Mouse (Mus musculus) urinary bladder, postnatal 4 days (tissue): ENCODE measurements at regions not wholly inside any gene's neighbourhood (a gene's known extent, or its start where the extent isn't known, plus 50 kb on each side); places are given as distances from the start of the nearest gene placed in this dataset.

Source experiments
- DNase-seq, 2 experiments: peaks; one replicate each; pipeline ENCODE4 v3.0.0; 2021 to 2022; ENCODE audit warnings: low spot score in 2 of 2

GRCm38 (mm10) chr3:143947079-143947937, 257.7 kb downstream of the Lmo4 start:
- no peak for DNase-seq

GRCm38 (mm10) chr3:143939068-143939709, 265.8 kb downstream of the Lmo4 start:
- no peak for DNase-seq

GRCm38 (mm10) chr3:143925322-143925721, 279.7 kb downstream of the Lmo4 start:
- no peak for DNase-seq

GRCm38 (mm10) chr3:143919744-143920143, 285.3 kb downstream of the Lmo4 start:
- DNase-seq, result no peak

GRCm38 (mm10) chr3:143914341-143915217, 290.4 kb downstream of the Lmo4 start:
- DNase-seq, result no peak

- no peak for DNase-seq
Measured at GRCm38 (mm10) chr3:143913044-143913574, 291.9 kb downstream of the Lmo4 start.

GRCm38 (mm10) chr3:143912433-143912832, 292.6 kb downstream of the Lmo4 start:
- no peak for DNase-seq

- no peak for DNase-seq
Measured at GRCm38 (mm10) chr3:143909341-143909740, 295.7 kb downstream of the Lmo4 start.

- no peak for DNase-seq
Measured at GRCm38 (mm10) chr3:143903421-143903820, 301.6 kb downstream of the Lmo4 start.

GRCm38 (mm10) chr3:143880813-143881212, 324.2 kb downstream of the Lmo4 start:
- no peak for DNase-seq

- DNase-seq, result no peak
Measured at GRCm38 (mm10) chr3:143873876-143874275, 331.1 kb downstream of the Lmo4 start.

- DNase-seq, result no peak
Measured at GRCm38 (mm10) chr3:143866521-143866920, 338.5 kb downstream of the Lmo4 start.

GRCm38 (mm10) chr3:143865626-143866025, 339.4 kb downstream of the Lmo4 start:
- no peak for DNase-seq

GRCm38 (mm10) chr3:143864490-143864889, 340.5 kb downstream of the Lmo4 start:
- DNase-seq, result no peak

GRCm38 (mm10) chr3:143862531-143862930, 342.5 kb downstream of the Lmo4 start:
- DNase-seq, result no peak

GRCm38 (mm10) chr3:143861866-143862265, 343.2 kb downstream of the Lmo4 start:
- no peak for DNase-seq

- DNase-seq, result no peak
Measured at GRCm38 (mm10) chr3:143835611-143836240, 369.3 kb downstream of the Lmo4 start.

GRCm38 (mm10) chr3:143834725-143835124, 370.3 kb downstream of the Lmo4 start:
- DNase-seq, result no peak

- no peak for DNase-seq
Measured at GRCm38 (mm10) chr3:143823395-143823777, 381.6 kb downstream of the Lmo4 start.

GRCm38 (mm10) chr3:143822564-143823394, 382.2 kb downstream of the Lmo4 start:
- no peak for DNase-seq

GRCm38 (mm10) chr3:143807544-143807943, 397.5 kb downstream of the Lmo4 start:
- no peak for DNase-seq
